In genomic region chr8:78419272-78419671, GRCm38 (mm10) we compare ENCODE assay signal across 16 mouse cellular contexts. TPM values are rescaled to one million over a fixed set of nuclear protein-coding genes. Genes with fewer than 3 reads are reported as not detected.
DNase-seq lines count a peak whose midpoint lies in the region; ATAC-seq lines count a peak whose summit lies in the region.
"Had no signal": no experiment of that assay in that cellular context is flagged by ENCODE, and none has a peak within 500 bp of the region (broad histone marks: within the 10 kb centered on the region; RNA-seq: fewer than 3 reads in every experiment).

No protein-coding gene starts in this region.

- peak overlapping the region; percentile 54 for H3K4me3 ChIP-seq in midbrain, embryonic 10.5 days
- no peak overlapping the region for H3K4me3 ChIP-seq in midbrain, embryonic 11.5 days (ENCODE audit: low read depth, low read length)
- no peak overlapping the region for H3K4me3 ChIP-seq in hindbrain, embryonic 15.5 days
- H3K4me3 ChIP-seq in neural tube, embryonic 13.5 days: peak overlapping the region; percentile 33; the same call in 1 of the 2 replicates

- H3K27me3 ChIP-seq in midbrain, embryonic 10.5 days (ENCODE audit: low read depth, poor library complexity, severe bottlenecking): peaks cover 66% of the 10 kb centered on the region
- peaks cover 6% of the 10 kb centered on the region; the same call in 1 of the 2 replicates for H3K27me3 ChIP-seq in midbrain, embryonic 11.5 days (ENCODE audit: control insufficient read depth, insufficient read depth, low read length)
- H3K27me3 ChIP-seq in hindbrain, embryonic 15.5 days: peaks cover 44% of the 10 kb centered on the region
- peaks cover 55% of the 10 kb centered on the region for H3K27me3 ChIP-seq in neural tube, embryonic 13.5 days

- H3K4me2 ChIP-seq in midbrain, embryonic 11.5 days: no peak overlapping the region; the same call in 1 of the 2 replicates
- peak overlapping the region; percentile 58 for H3K4me2 ChIP-seq in hindbrain, embryonic 15.5 days
- peak overlapping the region; percentile 71 for H3K4me2 ChIP-seq in neural tube, embryonic 13.5 days

- DNase-seq in heart, adult 11 months: peak; percentile 31
- DNase-seq in heart, adult 8-10 months (ENCODE audit: low spot score): no peak
- no peak for DNase-seq in midbrain, embryonic 10.5 days (ENCODE audit: low spot score)
- no peak for DNase-seq in midbrain, embryonic 11.5 days (ENCODE audit: low spot score, missing footprints)
- DNase-seq in spleen, postnatal 36 days (ENCODE audit: low spot score in 2 of 2): no peak
- DNase-seq in gastrocnemius, adult 8-10 months (ENCODE audit: low spot score in 2 of 2): no peak
- DNase-seq: adrenal gland, adult 8-10 months; cerebellum, adult 11 months; thymus, postnatal 36 days had no signal

- no peaks in the 10 kb centered on the region for H3K36me3 ChIP-seq in midbrain, embryonic 10.5 days
- H3K36me3 ChIP-seq in midbrain, embryonic 11.5 days (ENCODE audit: control insufficient read depth, insufficient read depth, low read length): no peaks in the 10 kb centered on the region
- no peaks in the 10 kb centered on the region for H3K36me3 ChIP-seq in hindbrain, embryonic 15.5 days
- no peaks in the 10 kb centered on the region for H3K36me3 ChIP-seq in neural tube, embryonic 13.5 days
- H3K36me3 ChIP-seq: liver, embryonic 15.5 days had no signal

- ATAC-seq in midbrain, embryonic 11.5 days (ENCODE audit: low FRiP score): no peak
- peak; percentile 61; the same call in 1 of the 2 replicates for ATAC-seq in hindbrain, embryonic 15.5 days (ENCODE audit: low FRiP score, low read depth)
- 0 out of 2 replicates have a peak, but pooled peaks have one; percentile 24 for ATAC-seq in neural tube, embryonic 13.5 days (ENCODE audit: low read depth)

- H3K4me1 ChIP-seq in midbrain, embryonic 10.5 days: peaks cover 18% of the 10 kb centered on the region
- H3K4me1 ChIP-seq in midbrain, embryonic 11.5 days (ENCODE audit: control insufficient read depth, insufficient read depth, low read length): no peaks in the 10 kb centered on the region
- peaks cover 16% of the 10 kb centered on the region for H3K4me1 ChIP-seq in hindbrain, embryonic 15.5 days (replicated peaks)
- H3K4me1 ChIP-seq in neural tube, embryonic 13.5 days (replicated peaks): peaks cover 26% of the 10 kb centered on the region
- H3K4me1 ChIP-seq: liver, embryonic 15.5 days had no signal

- no peak overlapping the region for H3K9ac ChIP-seq in midbrain, embryonic 11.5 days (ENCODE audit: low read length)
- H3K9ac ChIP-seq in hindbrain, embryonic 15.5 days: no peak overlapping the region
- H3K9ac ChIP-seq in neural tube, embryonic 13.5 days: no peak overlapping the region
- H3K9ac ChIP-seq: liver, embryonic 15.5 days had no signal

- H3K9me3 ChIP-seq in midbrain, embryonic 10.5 days (replicated peaks): no peaks in the 10 kb centered on the region
- no peaks in the 10 kb centered on the region for H3K9me3 ChIP-seq in midbrain, embryonic 11.5 days (ENCODE audit: control insufficient read depth, low read length)
- no peaks in the 10 kb centered on the region for H3K9me3 ChIP-seq in hindbrain, embryonic 15.5 days
- no peaks in the 10 kb centered on the region for H3K9me3 ChIP-seq in neural tube, embryonic 13.5 days
- H3K9me3 ChIP-seq: liver, embryonic 15.5 days had no signal

- WGBS in midbrain, embryonic 10.5 days: 10% methylated on average over 4 of the region's 4 CpGs
- WGBS in midbrain, embryonic 11.5 days: 13% methylated on average over 4 of the region's 4 CpGs
- WGBS in hindbrain, embryonic 15.5 days: 35% methylated on average over 4 of the region's 4 CpGs
- WGBS in neural tube, embryonic 13.5 days: 25% methylated on average over 4 of the region's 4 CpGs

- no peak overlapping the region for H3K27ac ChIP-seq in midbrain, embryonic 10.5 days (replicated peaks)
- no peak overlapping the region for H3K27ac ChIP-seq in midbrain, embryonic 11.5 days (ENCODE audit: low read depth, low read length)
- H3K27ac ChIP-seq in hindbrain, embryonic 15.5 days (replicated peaks): no peak overlapping the region
- H3K27ac ChIP-seq in neural tube, embryonic 13.5 days (replicated peaks): no peak overlapping the region
- H3K27ac ChIP-seq: liver, embryonic 15.5 days had no signal

RNA-seq across cellular contexts. Expression of gene Pou4f2, which starts 17.2 kb away (rescaled TPM):
- total RNA-seq in heart, adult 8-10 months (2022): not detected
- polyA plus RNA-seq in midbrain, embryonic 10.5 days (2016; fragmentation: Nextera tagmentation; extraction: Ambion mirVana): 0.20 and 0.22 TPM in 2 replicates
- polyA plus RNA-seq in midbrain, embryonic 11.5 days (2014; fragmentation: Nextera tagmentation; extraction: Ambion mirVana): 0.41 and 0.68 TPM in 2 replicates
- 4.8 and 6.8 TPM in 2 replicates for polyA plus RNA-seq in hindbrain, embryonic 15.5 days (2015; fragmentation: Nextera tagmentation; extraction: Ambion mirVana)
- polyA plus RNA-seq in neural tube, embryonic 13.5 days (2015; fragmentation: Nextera tagmentation; extraction: Ambion mirVana): 5.1 and 6.8 TPM in 2 replicates
- not detected for total RNA-seq in gastrocnemius, adult 8-10 months (2022)
- total RNA-seq: adrenal gland, adult 8-10 months; gastrocnemius, adult 18-20 months; layer of hippocampus, postnatal 10 days; megakaryocyte-erythroid progenitor cell, adult 5-6 weeks had no signal
- polyA plus RNA-seq: intestine, embryonic 14.5 days; liver, embryonic 15.5 days had no signal

Comparison
In these comparisons a context has a peak if more than half of its experiments do, and no peak if none do; other contexts are left out.
1. H3K4me3 ChIP-seq: peak in midbrain, embryonic 10.5 days (single experiment) and neural tube, embryonic 13.5 days (single experiment); none in midbrain, embryonic 11.5 days (single experiment) and hindbrain, embryonic 15.5 days (single experiment).